30 mouse cellular contexts compared by ENCODE assay signal in genomic region chr3:109119973-109120372, GRCm38 (mm10). TPM values are rescaled to one million over a fixed set of nuclear protein-coding genes. Genes with fewer than 3 reads are reported as not detected.
"Had no signal": no experiment of that assay in that cellular context is flagged by ENCODE, and none has a peak within 500 bp of the region (broad histone marks: within the 10 kb centered on the region; RNA-seq: fewer than 3 reads in every experiment).

No protein-coding gene starts in this region.

- DNase-seq: kidney, adult 9 months; kidney, postnatal 25 days; liver, embryonic 13.5 days; lung, adult 2 months; lung, postnatal 14 days; lung, postnatal 4 days; midbrain, embryonic 14.5 days; thymus, adult 18-20 months; thymus, postnatal 36 days had no signal

- H3K9ac ChIP-seq: liver, embryonic 13.5 days had no signal

- H3K36me3 ChIP-seq: liver, embryonic 13.5 days had no signal

- H3K4me2 ChIP-seq: liver, embryonic 13.5 days; midbrain, embryonic 11.5 days had no signal

- H3K27me3 ChIP-seq: liver, embryonic 13.5 days had no signal

- H3K27ac ChIP-seq: kidney, postnatal 0 days; left cerebral cortex, adult 2 months; liver, embryonic 13.5 days had no signal

- H3K9me3 ChIP-seq: liver, embryonic 13.5 days had no signal

- H3K4me3 ChIP-seq: left cerebral cortex, adult 2 months; liver, embryonic 13.5 days had no signal

RNA-seq across cellular contexts. Expression of gene Slc25a54, which starts 39.7 kb away (rescaled TPM):
- total RNA-seq: layer of hippocampus, postnatal 25 days; left cerebral cortex, adult 2 months; left cerebral cortex, postnatal 10 days; left cerebral cortex, postnatal 36 days; liver, adult 2 months; megakaryocyte progenitor cell, adult 5-6 weeks; megakaryocyte-erythroid progenitor cell, adult 5-6 weeks; midbrain, postnatal 0 days had no signal
- polyA plus RNA-seq: kidney, postnatal 0 days; large intestine, adult 2 months; limb, embryonic 11.5 days; limb, embryonic 14.5 days; liver, adult 2 months; liver, embryonic 13.5 days; liver, embryonic 16.5 days; lung, adult 2 months; lung, embryonic 16.5 days; midbrain, embryonic 11.5 days; midbrain, embryonic 14.5 days; neural tube, embryonic 11.5 days; neural tube, embryonic 14.5 days; small intestine, adult 2 months; spleen, adult 2 months; stomach, embryonic 16.5 days; urinary bladder, adult 2 months had no signal
